Mouse (Mus musculus): ENCODE data around the gene Rpl7l1. TPM values are rescaled to one million over a fixed set of nuclear protein-coding genes. Genes with fewer than 3 reads are reported as not detected.
"Not testable (repeated sequence)": the region's sequence is repeated elsewhere in the genome, so short reads cannot be mapped to it uniquely, and the experiment has no call there.

Rpl7l1 gene
- polyA plus RNA-seq, 1 experiment from 2014 or later, result 82.2 TPM

DNA sequence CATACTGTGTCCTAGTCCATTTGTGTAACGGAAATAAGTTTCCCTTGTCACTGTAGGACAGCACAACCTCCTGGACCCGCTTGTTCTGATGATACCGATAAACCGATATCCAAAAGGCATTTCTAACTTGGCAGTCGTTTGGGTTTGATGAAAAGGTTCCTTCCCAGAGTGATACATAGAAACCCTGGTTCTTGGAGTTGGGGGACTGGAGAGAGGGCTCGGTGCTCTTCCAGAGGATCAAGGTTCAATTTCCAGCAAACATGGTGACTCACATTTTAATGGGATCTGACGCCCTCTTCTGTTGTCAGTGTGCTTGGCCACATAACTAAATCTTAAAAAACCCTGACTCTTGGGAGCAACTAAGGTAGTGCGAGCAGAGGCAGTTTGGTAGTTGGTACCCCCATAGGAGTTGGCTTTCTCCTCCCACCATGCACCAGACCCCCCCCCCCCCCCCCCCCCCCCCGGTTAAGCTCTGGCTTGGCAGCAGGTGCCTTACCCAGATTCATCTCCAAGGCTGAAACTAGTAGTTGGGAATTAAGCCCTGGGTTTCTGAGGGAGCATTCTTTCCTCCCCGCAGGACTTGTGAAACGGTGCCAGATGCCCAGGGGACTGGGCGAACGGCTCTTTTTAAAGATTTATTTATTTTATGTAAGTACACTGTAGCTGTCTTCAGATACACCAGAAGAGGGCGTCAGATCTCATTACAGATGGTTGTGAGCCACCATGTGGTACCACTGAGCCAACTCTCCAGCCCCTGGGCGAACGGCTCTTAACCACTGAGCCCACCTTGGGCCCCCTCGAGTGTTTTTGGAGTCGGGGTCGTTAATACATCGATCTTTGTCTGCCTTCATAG lies 9.0 kb downstream of the Rpl7l1 start:
- WGBS, result 8% methylated on average over 19 of the region's 20 CpGs
- no peak for ATAC-seq (ENCODE audit: low FRiP score, low read depth)
- H3K4me3 ChIP-seq, result peak overlapping the region; percentile 91
- H3K9ac ChIP-seq, result peak overlapping the region; percentile 81
- peaks cover 20% of the 10 kb centered on the region for H3K4me1 ChIP-seq (replicated peaks)
- peak overlapping the region; percentile 92 for H3K4me2 ChIP-seq
- H3K27me3 ChIP-seq, result no peaks in the 10 kb centered on the region
- H3K27ac ChIP-seq (replicated peaks), result peak overlapping the region; percentile 83
- no peaks in the 10 kb centered on the region for H3K9me3 ChIP-seq
- H3K36me3 ChIP-seq, result peaks cover 42% of the 10 kb centered on the region

DNA sequence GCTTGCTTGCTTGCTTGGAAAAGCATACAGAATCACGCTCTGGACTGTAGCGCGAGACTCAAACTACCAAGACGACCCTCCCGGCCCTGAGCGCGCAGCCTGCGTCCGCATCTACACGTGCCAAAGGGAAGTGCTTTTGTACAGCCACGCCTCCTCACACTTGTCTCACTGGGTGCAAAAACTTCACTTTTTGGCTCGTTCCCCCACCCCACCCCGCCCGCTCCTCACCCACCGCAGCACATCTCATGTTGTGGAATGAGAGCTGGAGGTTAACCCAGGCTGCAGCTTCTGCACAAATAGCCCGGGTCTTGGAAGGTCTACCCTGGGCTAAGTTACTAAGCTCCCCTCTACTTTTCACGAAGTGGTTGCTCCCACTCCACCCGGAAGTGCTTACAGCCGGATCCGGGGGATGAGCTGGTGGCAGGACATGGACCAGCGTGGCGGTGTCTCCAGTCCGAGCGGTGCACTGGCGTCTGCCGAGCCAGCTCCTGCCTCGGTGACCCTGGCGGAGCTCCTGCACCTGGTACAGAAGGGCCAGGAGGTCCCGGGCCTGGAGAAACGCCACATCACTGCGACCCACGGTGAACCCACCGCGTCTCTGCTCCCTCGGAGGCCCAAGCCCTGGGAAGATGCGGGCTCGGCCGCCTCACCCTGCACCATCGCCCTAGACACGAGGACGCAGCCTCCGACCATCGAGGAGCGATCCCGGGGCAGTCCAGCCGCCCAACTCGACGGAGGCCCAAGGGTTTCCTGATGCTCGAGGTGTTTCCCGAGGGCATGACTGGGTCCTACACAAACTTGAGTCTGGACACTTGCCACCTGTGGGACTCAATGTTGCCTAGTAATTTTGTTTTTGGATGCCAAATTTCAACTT lies 9.8 kb downstream of the Rpl7l1 start, which contains the start of gene 2310039H08Rik:
Gene 2310039H08Rik (plus strand): TSS at position 232 of the 874 bp plus-strand sequence.
- Histone ChIP-seq H3K4me1 (replicated peaks) (peaks cover 20% of the 10 kb centered on the region), H3K4me2 (peak within 1 kb of the TSS; percentile 92), H3K27me3 (no peaks in the 10 kb centered on the region), H3K9me3 (no peaks in the 10 kb centered on the region), H3K27ac (replicated peaks) (peak within 1 kb of the TSS; percentile 83), H3K4me3 (peak within 1 kb of the TSS; percentile 91), H3K36me3 (peaks cover 33% of the 10 kb centered on the region), H3K9ac (peak within 1 kb of the TSS; percentile 81)
- under 1% methylated on average over 50 of the region's 50 CpGs for WGBS
- ATAC-seq (ENCODE audit: low FRiP score, low read depth), result peak; percentile 95

DNA sequence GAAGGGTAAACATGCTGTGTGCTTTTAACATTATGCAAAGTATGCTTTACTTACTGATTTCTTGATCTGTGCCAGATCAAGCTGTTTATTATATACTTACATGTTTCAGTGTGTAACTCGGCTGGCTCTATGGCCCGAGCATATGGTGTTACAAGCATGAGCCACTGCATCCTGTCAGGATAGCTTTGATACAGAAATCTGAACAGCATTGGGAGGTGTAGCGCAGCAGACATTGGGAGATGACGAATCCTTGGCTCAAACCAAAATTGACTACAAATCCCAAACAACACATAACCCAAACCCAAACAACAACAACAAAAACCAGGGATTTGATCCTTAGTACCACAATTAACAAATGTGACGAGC lies 10.5 kb downstream of the Rpl7l1 start:
- no peaks in the 10 kb centered on the region for H3K27me3 ChIP-seq
- H3K36me3 ChIP-seq, result peaks cover 27% of the 10 kb centered on the region
- peak overlapping the region; percentile 81 for H3K9ac ChIP-seq
- peak overlapping the region; percentile 92 for H3K4me2 ChIP-seq
- peak overlapping the region; percentile 83 for H3K27ac ChIP-seq (replicated peaks)
- peaks cover 20% of the 10 kb centered on the region for H3K4me1 ChIP-seq (replicated peaks)
- peak; percentile 51 for ATAC-seq (ENCODE audit: low FRiP score, low read depth)
- peak overlapping the region; percentile 91 for H3K4me3 ChIP-seq
- WGBS, result 11% methylated on average over 5 of the region's 5 CpGs
- H3K9me3 ChIP-seq, result no peaks in the 10 kb centered on the region

DNA sequence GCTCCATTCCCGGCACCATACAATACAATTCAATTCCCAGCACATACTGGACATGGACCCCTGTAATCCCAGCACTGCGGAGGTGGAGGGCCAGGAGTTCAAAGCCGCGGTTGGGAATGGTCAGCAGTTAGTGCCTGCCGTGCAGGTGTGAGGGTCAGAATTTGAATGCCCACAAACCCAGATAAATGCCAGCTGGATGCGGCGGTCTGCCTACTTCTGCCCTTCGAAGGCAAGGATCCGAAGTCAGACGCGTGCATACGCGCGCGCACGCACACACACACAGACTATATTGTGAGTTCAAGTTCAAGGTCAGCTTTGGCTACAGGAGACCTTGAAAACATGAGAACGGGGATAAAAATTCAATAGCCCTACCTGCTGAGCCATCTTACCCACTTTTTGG lies 10.9 kb downstream of the Rpl7l1 start:
- no peaks in the 10 kb centered on the region for H3K27me3 ChIP-seq
- WGBS, result 58% methylated on average over 17 of the region's 17 CpGs
- H3K9me3 ChIP-seq, result no peaks in the 10 kb centered on the region
- H3K4me3 ChIP-seq, result peak overlapping the region; percentile 91
- no peak for ATAC-seq (ENCODE audit: low FRiP score, low read depth)
- H3K9ac ChIP-seq, result peak overlapping the region; percentile 81
- peaks cover 20% of the 10 kb centered on the region for H3K4me1 ChIP-seq (replicated peaks)
- H3K4me2 ChIP-seq, result peak overlapping the region; percentile 92
- H3K36me3 ChIP-seq, result peaks cover 23% of the 10 kb centered on the region
- H3K27ac ChIP-seq (replicated peaks), result peak overlapping the region; percentile 83

DNA sequence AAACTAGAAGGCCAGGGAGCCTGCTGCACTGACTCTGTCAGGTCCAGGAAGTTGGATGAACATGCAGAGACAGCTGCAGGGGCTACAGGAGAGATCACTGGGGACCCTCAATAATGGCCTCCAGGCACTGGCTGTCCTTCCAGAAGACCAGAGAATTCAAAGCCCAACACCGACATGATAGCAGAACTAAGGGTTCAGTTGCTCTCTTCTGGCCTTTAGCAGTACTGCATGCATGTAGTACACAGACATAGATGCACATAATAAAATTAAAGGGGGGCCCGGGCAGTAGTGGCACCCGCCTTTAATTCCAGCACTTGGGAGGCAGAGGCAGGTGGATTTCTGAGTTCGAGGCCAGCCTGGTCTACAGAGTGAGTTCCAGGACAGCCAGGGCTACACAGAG lies 11.4 kb downstream of the Rpl7l1 start:
- H3K9ac ChIP-seq, result no peak overlapping the region
- no peak for ATAC-seq (ENCODE audit: low FRiP score, low read depth)
- H3K9me3 ChIP-seq, result no peaks in the 10 kb centered on the region
- 84% methylated on average over 4 of the region's 4 CpGs for WGBS
- H3K4me3 ChIP-seq, result no peak overlapping the region
- H3K27me3 ChIP-seq, result no peaks in the 10 kb centered on the region
- H3K36me3 ChIP-seq, result peaks cover 17% of the 10 kb centered on the region
- H3K4me1 ChIP-seq (replicated peaks), result peaks cover 20% of the 10 kb centered on the region
- H3K4me2 ChIP-seq, result no peak overlapping the region
- no peak overlapping the region for H3K27ac ChIP-seq (replicated peaks)

DNA sequence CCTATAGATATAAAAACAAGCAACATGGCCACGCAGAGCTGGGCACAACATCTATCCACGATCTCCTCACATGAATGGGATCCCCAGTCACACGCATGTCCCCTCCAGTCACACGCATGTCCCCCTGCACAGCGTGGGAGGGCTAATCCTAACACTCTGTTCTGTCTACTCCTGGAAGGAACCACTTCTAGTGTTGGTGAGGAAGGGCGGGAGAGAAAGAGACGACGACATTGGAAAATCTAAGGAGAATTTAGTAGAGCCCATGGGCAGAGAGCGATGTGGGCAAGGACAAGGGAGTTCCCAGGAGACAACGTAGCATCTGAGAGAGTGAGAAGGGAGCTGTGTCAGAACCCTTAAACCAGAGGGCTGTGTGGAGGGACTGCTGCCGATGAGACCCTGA lies 11.9 kb downstream of the Rpl7l1 start:
- ATAC-seq (ENCODE audit: low FRiP score, low read depth), result no peak
- WGBS, result 92% methylated on average over 11 of the region's 11 CpGs
- Histone ChIP-seq H3K4me2 (no peak overlapping the region), H3K9ac (no peak overlapping the region), H3K4me3 (no peak overlapping the region), H3K4me1 (replicated peaks) (peaks cover 20% of the 10 kb centered on the region), H3K27ac (replicated peaks) (no peak overlapping the region), H3K36me3 (peaks cover 12% of the 10 kb centered on the region), H3K9me3 (no peaks in the 10 kb centered on the region), H3K27me3 (no peaks in the 10 kb centered on the region)

DNA sequence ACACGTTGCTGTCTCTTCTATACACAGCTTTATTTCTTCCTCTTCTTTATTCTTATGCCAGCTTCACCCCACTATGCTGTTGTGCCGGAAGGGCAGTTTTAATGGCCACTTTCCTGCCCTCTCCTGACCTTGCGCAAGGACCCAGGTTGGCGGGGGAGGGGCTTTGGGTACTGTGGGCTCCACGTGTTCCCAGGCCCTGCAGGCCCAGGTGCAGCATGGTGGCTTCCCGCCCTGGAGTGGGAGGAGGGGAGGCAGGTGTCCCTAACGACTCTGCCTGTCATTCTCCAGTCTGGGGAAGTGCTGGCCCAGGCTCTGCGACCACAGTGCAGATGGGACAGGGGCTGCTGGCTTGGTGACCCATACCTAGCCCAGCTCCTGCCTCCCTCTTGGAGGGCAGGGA lies 14.6 kb downstream of the Rpl7l1 start:
- no peak for ATAC-seq (ENCODE audit: low FRiP score, low read depth)
- no peak overlapping the region for H3K27ac ChIP-seq (replicated peaks)
- H3K4me1 ChIP-seq (replicated peaks), result peaks cover 7% of the 10 kb centered on the region
- no peak overlapping the region for H3K4me3 ChIP-seq
- no peak overlapping the region for H3K9ac ChIP-seq
- H3K36me3 ChIP-seq, result no peaks in the 10 kb centered on the region
- no peaks in the 10 kb centered on the region for H3K27me3 ChIP-seq
- 58% methylated on average over 8 of the region's 8 CpGs for WGBS
- H3K9me3 ChIP-seq, result no peaks in the 10 kb centered on the region
- no peak overlapping the region for H3K4me2 ChIP-seq

DNA sequence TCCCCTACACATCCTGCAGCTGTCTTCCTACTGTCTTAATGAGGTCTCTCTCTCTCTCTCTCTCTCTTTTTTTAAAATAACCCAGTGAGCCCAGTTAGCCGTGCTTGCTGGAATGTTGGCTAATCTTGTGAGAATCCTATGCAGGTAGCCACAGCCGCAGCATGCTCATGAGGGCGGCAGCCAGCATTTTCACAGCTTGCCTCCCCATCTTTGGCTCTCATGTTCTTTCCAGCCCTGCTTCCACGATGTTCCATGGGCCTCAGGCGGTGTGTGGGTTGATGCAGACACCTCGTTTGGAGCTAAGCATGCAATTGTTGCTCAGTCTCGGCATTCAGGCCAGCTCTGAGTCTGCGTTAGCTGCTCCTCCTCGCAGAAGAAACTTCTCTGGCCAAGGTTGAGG lies 17.6 kb downstream of the Rpl7l1 start:
- not testable (repeated sequence) for H3K27ac ChIP-seq (replicated peaks); H3K27me3 ChIP-seq; ATAC-seq (ENCODE audit: low FRiP score, low read depth); H3K9me3 ChIP-seq; H3K4me2 ChIP-seq; H3K4me3 ChIP-seq; H3K36me3 ChIP-seq; H3K4me1 ChIP-seq (replicated peaks); H3K9ac ChIP-seq
- WGBS, result 73% methylated on average over 9 of the region's 9 CpGs

DNA sequence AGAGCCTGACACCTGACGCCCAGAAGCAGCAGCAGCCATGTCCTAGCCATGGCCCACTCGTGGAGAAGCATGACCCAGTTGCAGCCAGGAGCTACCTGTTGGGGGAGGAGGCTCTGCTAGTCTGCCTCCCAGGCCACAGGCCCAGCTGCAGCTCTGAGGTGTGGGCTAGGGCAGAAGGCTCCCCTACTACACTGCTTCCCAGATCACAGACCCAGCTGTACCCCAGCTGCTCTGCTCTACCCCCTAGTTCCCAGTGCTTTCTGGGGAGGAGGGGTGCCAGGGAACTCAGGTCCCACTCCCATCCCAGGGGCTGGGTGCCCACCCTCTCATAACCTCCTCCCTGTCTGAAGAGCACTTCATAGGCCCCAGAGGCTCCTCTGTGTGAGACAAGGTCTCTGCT lies 18.9 kb downstream of the Rpl7l1 start, which contains the start of gene Ptcra:
Gene Ptcra (minus strand): TSS at position 169 of the 400 bp plus-strand sequence.
- 69% methylated on average over 2 of the region's 2 CpGs for WGBS
- H3K4me2 ChIP-seq, result no peak within 1 kb of the TSS
- no peak for ATAC-seq (ENCODE audit: low FRiP score, low read depth)

DNA sequence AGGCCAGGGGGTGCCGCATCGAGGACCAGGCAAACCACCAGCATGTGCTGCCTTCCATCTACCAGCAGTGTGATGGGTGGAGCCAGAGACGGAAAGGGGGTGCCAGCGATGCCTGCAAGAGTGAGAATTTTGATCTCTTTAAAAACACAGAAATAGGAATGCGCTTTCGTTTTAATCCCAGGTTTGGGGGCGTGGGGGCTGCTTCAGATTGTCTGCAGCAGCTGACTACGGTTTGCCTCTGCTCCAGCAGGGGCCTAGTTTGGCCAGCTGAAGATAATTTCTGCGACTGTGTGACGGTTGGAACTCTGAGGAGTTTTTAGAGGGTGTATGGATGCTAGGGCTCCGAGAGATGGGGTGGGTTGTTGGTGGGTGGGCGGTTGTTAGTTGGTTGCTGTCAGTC lies 23.7 kb downstream of the Rpl7l1 start:
- no peak for ATAC-seq (ENCODE audit: low FRiP score, low read depth)
- WGBS, result 89% methylated on average over 12 of the region's 12 CpGs
- H3K36me3 ChIP-seq, result no peaks in the 10 kb centered on the region
- no peaks in the 10 kb centered on the region for H3K4me1 ChIP-seq (replicated peaks)
- H3K9ac ChIP-seq, result no peak overlapping the region
- H3K4me2 ChIP-seq, result no peak overlapping the region
- H3K9me3 ChIP-seq, result no peaks in the 10 kb centered on the region
- no peak overlapping the region for H3K4me3 ChIP-seq
- H3K27ac ChIP-seq (replicated peaks), result no peak overlapping the region
- H3K27me3 ChIP-seq, result no peaks in the 10 kb centered on the region

More for the DNA sequence above, 18.9 kb downstream of the Rpl7l1 start, which contains the start of gene Ptcra:
- Histone ChIP-seq H3K4me3 (no peak within 1 kb of the TSS), H3K4me1 (replicated peaks) (no peaks in the 10 kb centered on the region), H3K9me3 (no peaks in the 10 kb centered on the region), H3K9ac (no peak within 1 kb of the TSS), H3K27me3 (no peaks in the 10 kb centered on the region), H3K36me3 (no peaks in the 10 kb centered on the region), H3K27ac (replicated peaks) (no peak within 1 kb of the TSS)

DNA sequence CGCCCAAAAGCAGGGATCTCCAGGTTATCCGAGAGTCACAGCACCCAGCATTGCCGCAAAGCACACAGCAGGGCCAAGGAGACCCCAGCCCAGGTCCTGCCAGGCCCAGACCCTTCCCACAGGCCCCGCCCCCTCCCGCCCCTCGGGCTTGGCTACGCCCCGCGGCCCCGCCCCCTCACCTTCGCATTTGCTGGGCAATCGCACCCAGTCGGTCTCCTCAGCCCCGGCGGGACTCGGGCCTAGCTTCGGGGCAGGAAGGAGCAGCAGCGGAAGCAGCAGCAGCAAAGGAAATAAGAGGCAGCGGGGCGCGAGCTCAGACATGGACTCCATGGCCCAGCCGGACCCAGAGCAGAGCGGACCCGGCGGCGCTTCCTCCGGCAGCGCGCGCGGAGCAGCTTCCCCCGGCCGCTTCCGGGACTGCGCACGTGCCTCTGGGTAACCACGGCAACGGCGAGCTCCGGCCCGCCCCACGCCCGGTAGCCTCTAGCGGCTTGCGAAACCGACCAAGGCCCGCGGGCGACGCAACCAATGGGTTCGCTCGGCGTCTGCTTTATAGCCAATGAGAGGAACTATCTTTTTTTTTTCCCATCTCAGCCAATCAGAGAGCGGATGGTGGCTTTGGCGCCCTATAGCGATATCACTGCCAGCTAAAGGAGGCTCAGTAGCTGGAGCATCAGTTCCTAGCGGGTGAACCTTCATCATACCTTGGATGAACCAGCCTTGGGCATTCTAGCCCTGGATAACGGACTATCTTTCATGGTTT lies 30.5 kb downstream of the Rpl7l1 start, which contains the start of gene Cnpy3:
Gene Cnpy3 (minus strand): TSS at position 421 of the 763 bp plus-strand sequence.
- no peaks in the 10 kb centered on the region for H3K27me3 ChIP-seq
- H3K9ac ChIP-seq, result peak within 1 kb of the TSS; percentile 76
- ATAC-seq (ENCODE audit: low FRiP score, low read depth), result peak; percentile 99
- H3K9me3 ChIP-seq, result no peaks in the 10 kb centered on the region
- H3K4me1 ChIP-seq (replicated peaks), result peaks cover 22% of the 10 kb centered on the region
- H3K27ac ChIP-seq (replicated peaks), result peak within 1 kb of the TSS; percentile 92
- peak within 1 kb of the TSS; percentile 79 for H3K4me2 ChIP-seq
- WGBS, result 0% methylated on average over 54 of the region's 58 CpGs
- H3K4me3 ChIP-seq, result peak within 1 kb of the TSS; percentile 77
- 0 out of 2 replicates have a peak, but pooled peaks cover 1% of the 10 kb centered on the region for H3K36me3 ChIP-seq
